Mouse (Mus musculus): ENCODE measurements around the gene Pdzd9.

Gene Pdzd9

GRCm38 (mm10) chr7:120643217-120643616 is 26.9 kb downstream of the Pdzd9 start:
- intact Hi-C loops (cut with DNase I): no loop called here

DNA sequence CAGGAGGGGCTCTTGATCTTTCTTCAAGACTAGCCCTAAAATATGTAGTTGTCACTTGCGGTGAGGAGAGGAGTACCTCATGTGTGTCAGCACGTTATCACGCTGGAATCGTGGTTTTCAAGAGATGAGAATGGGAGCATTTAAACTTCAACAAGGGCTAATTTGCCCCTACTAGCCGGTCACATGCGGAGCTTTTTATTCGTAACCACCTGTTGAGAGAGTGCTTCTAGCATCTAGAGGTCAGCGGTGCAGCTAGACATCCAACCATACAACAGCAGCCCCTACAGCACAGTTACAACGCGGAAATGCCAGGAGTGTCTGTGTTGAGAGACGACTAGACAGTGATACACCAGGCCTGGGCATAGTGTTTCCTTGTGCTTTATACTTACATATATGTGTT is 34.3 kb downstream of the Pdzd9 start:
- intact Hi-C loops (cut with DNase I): loop anchor here (10.0 kb wide), 2 partner anchors 189 to 279 kb away; partner anchors contain the start of gene Polr3e

DNA sequence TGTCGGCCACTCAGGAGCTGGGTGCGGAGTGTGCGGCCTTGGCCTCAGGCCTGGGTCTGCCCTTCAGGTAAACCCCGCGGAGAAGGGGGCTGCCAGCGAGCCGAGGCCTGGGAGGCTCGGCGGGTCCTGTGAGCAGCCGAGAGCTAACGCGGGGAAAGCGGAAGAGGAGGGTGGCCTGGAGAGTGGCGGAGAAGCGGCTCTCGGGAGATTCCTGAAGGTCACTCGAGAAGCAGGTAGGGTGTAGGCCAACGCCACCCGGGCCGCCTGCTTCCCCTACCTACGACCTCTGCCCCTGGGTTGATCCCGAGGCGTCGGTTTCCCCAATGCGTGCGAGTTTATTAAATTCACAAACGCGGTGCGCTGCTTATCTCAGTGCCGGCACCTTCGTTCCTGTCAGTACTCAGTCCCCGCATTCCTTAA is 34.8 kb downstream of the Pdzd9 start:
- intact Hi-C loops (cut with DNase I): loop anchor here (10.0 kb wide), 2 partner anchors 189 to 279 kb away; partner anchors contain the start of gene Polr3e

DNA sequence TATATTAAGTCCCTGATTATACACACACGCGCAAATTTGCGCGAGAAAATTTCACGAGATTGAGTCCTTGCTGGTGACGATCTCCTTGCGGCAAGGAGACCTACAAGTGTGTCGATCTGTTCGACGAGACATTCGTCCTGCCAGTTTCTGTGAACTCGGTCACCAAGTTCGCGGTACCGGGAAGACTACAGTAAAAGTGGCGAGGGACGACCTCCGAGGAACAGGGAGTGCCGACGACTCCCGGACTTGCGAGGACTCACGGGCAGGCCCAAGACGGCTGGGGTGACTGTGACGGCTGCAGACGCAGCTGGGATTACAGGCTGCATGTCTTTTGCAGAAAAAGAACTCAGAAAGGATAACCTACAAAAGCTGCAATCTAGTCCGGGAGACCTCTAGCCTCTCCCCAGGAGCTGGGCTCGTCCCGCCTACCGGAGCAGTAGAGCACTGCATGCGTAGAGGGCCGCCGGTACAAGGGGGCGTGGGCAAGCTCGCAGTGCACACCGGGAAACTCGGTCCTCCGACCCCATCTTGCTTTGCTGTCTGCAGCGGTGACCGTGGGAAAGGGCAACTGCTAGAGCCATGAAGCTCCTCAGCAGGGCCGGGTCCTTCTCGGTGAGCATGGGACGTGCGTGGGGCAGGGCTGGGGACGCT is 35.3 kb downstream of the Pdzd9 start, which contains the start of gene Uqcrc2:
TSS of gene Uqcrc2 (plus strand) at position 466 of the 651 bp plus-strand sequence.
- intact Hi-C loops (cut with DNase I): loop anchor here (10.0 kb wide), 2 partner anchors 190 to 280 kb away; partner anchors contain the start of gene Polr3e

DNA sequence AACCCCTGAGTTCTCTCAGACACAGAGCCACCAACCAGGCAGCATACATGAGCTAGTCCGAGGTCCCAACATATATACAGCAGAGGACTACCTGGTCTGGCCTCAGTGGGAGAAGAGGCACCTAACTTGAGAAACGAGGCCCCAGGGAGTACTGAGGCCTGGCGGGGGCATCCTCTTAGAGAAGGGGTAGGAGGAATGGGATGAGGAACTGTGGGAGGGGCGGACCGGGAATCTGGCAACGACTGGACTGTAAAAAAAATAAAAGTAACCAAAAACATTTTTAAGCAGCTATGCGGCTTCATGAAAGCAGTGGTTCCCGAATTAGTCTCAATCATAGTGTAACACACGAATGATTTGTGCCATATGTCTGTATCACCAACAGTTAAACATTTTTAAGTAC is 35.8 kb downstream of the Pdzd9 start:
- intact Hi-C loops (cut with DNase I): loop anchor here (10.0 kb wide), 2 partner anchors 190 to 280 kb away; partner anchors contain the start of gene Polr3e

GRCm38 (mm10) chr7:120632518-120632917 is 37.6 kb downstream of the Pdzd9 start:
- intact Hi-C loops (cut with DNase I): loop anchor here (10.0 kb wide), 2 partner anchors 192 to 282 kb away; partner anchors contain the start of gene Polr3e

- intact Hi-C loops (cut with DNase I): no loop called here
Observed at GRCm38 (mm10) chr7:120620841-120621240, 49.3 kb downstream of the Pdzd9 start.

- intact Hi-C loops (cut with DNase I): no loop called here
Observed at GRCm38 (mm10) chr7:120620075-120620771, 49.9 kb downstream of the Pdzd9 start.
